Mouse (Mus musculus): ENCODE data around the gene Pask. TPM values are rescaled to one million over a fixed set of nuclear protein-coding genes. Genes with fewer than 3 reads are reported as not detected.

Pask gene
- total RNA-seq, 2 experiments from 2014 or later = 2.7 to 4.2 TPM

- intact Hi-C loops (cut with DNase I) = no loop called here
- no peak for DNase-seq
Observed at GRCm38 (mm10) chr1:93290956-93291355, 52.3 kb downstream of the Pask start.

GRCm38 (mm10) chr1:93289678-93290214, 53.5 kb downstream of the Pask start:
- DNase-seq = no peak
- intact Hi-C loops (cut with DNase I) = no loop called here

GRCm38 (mm10) chr1:93277041-93277440, 66.2 kb downstream of the Pask start:
- no peak for DNase-seq
- intact Hi-C loops (cut with DNase I) = no loop called here

GRCm38 (mm10) chr1:93275561-93275960, 67.7 kb downstream of the Pask start:
- no peak for DNase-seq
- intact Hi-C loops (cut with DNase I) = no loop called here

GRCm38 (mm10) chr1:93272409-93272821, 70.9 kb downstream of the Pask start:
- intact Hi-C loops (cut with DNase I) = no loop called here
- peak; percentile 28 to 57 for DNase-seq

GRCm38 (mm10) chr1:93271751-93272150, 71.5 kb downstream of the Pask start:
- DNase-seq = no peak
- intact Hi-C loops (cut with DNase I) = no loop called here

GRCm38 (mm10) chr1:93270516-93271240, 72.6 kb downstream of the Pask start:
- DNase-seq = no peak
- intact Hi-C loops (cut with DNase I) = no loop called here

- intact Hi-C loops (cut with DNase I) = no loop called here
- no peak for DNase-seq
Observed at GRCm38 (mm10) chr1:93268246-93268645, 75.0 kb downstream of the Pask start.

- DNase-seq = peak; percentile 11 to 25
Observed at GRCm38 (mm10) chr1:93267207-93267606, 76.1 kb downstream of the Pask start.

More at GRCm38 (mm10) chr1:93267207-93267606, 76.1 kb downstream of the Pask start:
- intact Hi-C loops (cut with DNase I) = no loop called here

Small RNAs within 50 kb of the gene (microRNA-seq; reads per million reads assigned to microRNA genes)
- gene Mir6345 (0 reads per million in 2 experiments), gene Mir6901 (0 reads per million in 2 experiments), gene Mir6902 (0 reads per million in 2 experiments)

Other genes starting within 250 kb of the Pask start
- 1 to 10 TPM; 3.1 to 3.4 TPM for gene Kif1a, start 241.5 kb downstream of the Pask start, total RNA-seq (2021)
- not detected for gene Agxt, start 208.2 kb downstream of the Pask start, total RNA-seq (2021)
- not detected for gene 2310007B03Rik, start 182.5 kb downstream of the Pask start, total RNA-seq (2021)
- gene Crocc2, start 174.8 kb downstream of the Pask start, total RNA-seq (2021) = under 1 TPM; 0.19 to 0.37 TPM
- 10 to 100 TPM; 11.4 to 17.6 TPM for gene Sned1, start 107.6 kb downstream of the Pask start, total RNA-seq (2021)
- 10 to 100 TPM; 14.1 to 14.9 TPM for gene Mterf4, start 37.6 kb downstream of the Pask start, total RNA-seq (2021)
- 10 to 100 TPM; 29.9 to 35.2 TPM for gene Ppp1r7, start 628 bp downstream of the Pask start, total RNA-seq (2021)
- not detected for gene Ano7, start 30.4 kb upstream of the Pask start, total RNA-seq (2021)
- gene Hdlbp, start 135.3 kb upstream of the Pask start, total RNA-seq (2021) = 100 to 1,000 TPM; 347 to 363 TPM
- 10 to 100 TPM; 16.5 to 18.6 TPM for gene Farp2, start 168.6 kb upstream of the Pask start, total RNA-seq (2021)